Mouse (Mus musculus): ENCODE results near the gene Cenps. TPM values are rescaled to one million over a fixed set of nuclear protein-coding genes. Genes with fewer than 3 reads are reported as not detected.

The Cenps gene
- total RNA-seq, 1 experiment from 2014 or later = 29.6 TPM

GRCm38 (mm10) chr4:149163196-149163595 lies 25.8 kb upstream of the Cenps start:
- ATAC-seq (replicated peaks in 1 of 2; ENCODE audit: insufficient read depth in 1 of 2, low FRiP score in 2 of 2, low TSS enrichment in 1 of 2, low read depth in 1 of 2, poor library complexity in 2 of 2, severe bottlenecking in 2 of 2) = no peak

GRCm38 (mm10) chr4:149161166-149161565 lies 23.7 kb upstream of the Cenps start:
- ATAC-seq (replicated peaks in 1 of 2; ENCODE audit: insufficient read depth in 1 of 2, low FRiP score in 2 of 2, low TSS enrichment in 1 of 2, low read depth in 1 of 2, poor library complexity in 2 of 2, severe bottlenecking in 2 of 2) = no peak

GRCm38 (mm10) chr4:149159891-149160290 lies 22.5 kb upstream of the Cenps start:
- ATAC-seq (replicated peaks in 1 of 2; ENCODE audit: insufficient read depth in 1 of 2, low FRiP score in 2 of 2, low TSS enrichment in 1 of 2, low read depth in 1 of 2, poor library complexity in 2 of 2, severe bottlenecking in 2 of 2) = no peak

- no peak for ATAC-seq (replicated peaks in 1 of 2; ENCODE audit: insufficient read depth in 1 of 2, low FRiP score in 2 of 2, low TSS enrichment in 1 of 2, low read depth in 1 of 2, poor library complexity in 2 of 2, severe bottlenecking in 2 of 2)
These were observed 21.8 kb upstream of the Cenps start for GRCm38 (mm10) chr4:149159203-149159602.

DNA sequence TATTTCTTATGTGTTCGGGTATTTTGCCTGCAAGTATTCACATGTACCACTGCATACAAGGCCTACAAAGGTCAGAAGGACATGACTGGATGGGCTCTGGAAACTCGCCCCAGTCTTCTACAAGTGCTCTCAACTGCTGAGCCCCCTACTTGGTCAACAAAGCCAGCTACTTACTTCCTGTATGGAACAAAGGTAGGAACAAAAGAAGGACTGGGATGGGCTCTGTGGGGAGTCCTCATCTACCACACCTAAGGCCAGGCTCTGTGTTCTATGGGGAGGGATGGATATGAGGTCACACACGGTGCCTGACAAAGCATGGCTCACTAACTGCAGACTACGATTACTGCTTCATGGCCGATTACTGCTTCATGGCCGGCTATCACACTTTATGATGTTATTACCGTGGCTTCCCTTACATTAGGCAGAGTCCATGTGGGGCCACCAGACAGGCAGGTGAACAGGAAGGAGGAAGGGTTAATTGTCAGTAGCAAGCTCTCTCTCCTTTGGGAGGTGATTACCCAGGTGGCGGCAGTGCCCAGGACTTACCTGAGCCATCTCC lies 20.1 kb upstream of the Cenps start:
- ATAC-seq (replicated peaks in 1 of 2; ENCODE audit: insufficient read depth in 1 of 2, low FRiP score in 2 of 2, low TSS enrichment in 1 of 2, low read depth in 1 of 2, poor library complexity in 2 of 2, severe bottlenecking in 2 of 2) = no peak

DNA sequence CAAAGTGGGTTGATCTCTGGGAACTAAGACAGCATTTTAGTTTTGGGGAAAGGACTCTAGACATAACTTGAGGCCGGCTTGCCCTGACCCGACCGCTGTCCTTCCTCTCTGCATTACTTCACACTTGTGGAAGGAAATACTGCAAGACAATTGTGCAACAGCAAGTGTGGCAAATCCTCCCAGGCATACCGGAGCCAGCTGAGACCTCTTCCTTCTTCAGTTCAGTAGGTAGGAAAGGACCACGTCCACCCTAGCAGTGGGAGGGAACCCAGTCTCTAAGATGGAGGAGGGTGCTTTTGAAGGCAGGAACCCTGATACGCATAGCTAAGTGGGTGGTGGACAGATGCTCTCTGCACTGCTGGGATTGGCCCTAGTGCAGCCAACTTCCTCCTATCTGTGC lies 18.3 kb upstream of the Cenps start:
- peak; percentile 65 to 81; a peak in 2 of 4 replicates for ATAC-seq (replicated peaks in 1 of 2; ENCODE audit: insufficient read depth in 1 of 2, low FRiP score in 2 of 2, low TSS enrichment in 1 of 2, low read depth in 1 of 2, poor library complexity in 2 of 2, severe bottlenecking in 2 of 2)

DNA sequence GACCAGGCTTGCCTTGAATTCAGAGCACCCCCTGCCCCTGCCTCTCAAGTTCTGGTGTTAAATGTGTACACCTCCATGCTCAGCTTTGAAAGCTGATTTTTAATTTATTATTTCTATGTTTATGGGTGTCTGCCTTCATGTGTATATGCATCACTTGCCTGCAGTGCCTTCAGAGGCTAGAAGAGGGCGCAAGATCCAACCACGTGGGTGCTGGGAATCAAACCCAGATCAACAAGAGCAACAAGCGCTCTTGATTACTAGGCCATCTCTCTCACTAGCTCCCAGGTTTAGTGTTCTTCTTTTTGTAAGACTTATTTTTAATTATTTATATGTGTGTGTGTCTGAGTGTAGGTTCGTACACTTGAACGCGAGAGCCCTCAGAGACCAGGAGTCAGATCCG lies 17.4 kb upstream of the Cenps start:
- ATAC-seq (replicated peaks in 1 of 2; ENCODE audit: insufficient read depth in 1 of 2, low FRiP score in 2 of 2, low TSS enrichment in 1 of 2, low read depth in 1 of 2, poor library complexity in 2 of 2, severe bottlenecking in 2 of 2) = no peak

- no peak for ATAC-seq (replicated peaks in 1 of 2; ENCODE audit: insufficient read depth in 1 of 2, low FRiP score in 2 of 2, low TSS enrichment in 1 of 2, low read depth in 1 of 2, poor library complexity in 2 of 2, severe bottlenecking in 2 of 2)
These were observed 13.3 kb upstream of the Cenps start for GRCm38 (mm10) chr4:149150721-149151120.

DNA sequence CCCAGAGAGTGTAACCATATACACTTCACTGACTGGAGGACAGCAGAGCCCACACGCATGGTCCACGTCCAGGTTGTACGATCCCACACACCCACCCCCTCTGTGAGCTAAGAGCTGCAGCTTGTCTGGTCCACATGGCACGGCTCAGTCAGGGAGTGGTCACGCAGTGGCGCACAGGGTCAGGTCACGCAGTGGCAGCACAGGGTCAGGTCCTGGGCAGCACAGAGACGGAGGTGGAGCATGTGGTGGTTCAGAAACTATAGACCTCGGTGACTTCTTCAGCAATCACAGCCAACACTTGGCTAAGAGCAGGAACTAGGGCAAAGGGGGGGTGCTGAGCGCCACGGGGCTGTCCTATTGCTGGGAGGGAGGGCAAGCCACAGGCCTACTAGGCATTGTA lies 12.8 kb upstream of the Cenps start:
- ATAC-seq (replicated peaks in 1 of 2; ENCODE audit: insufficient read depth in 1 of 2, low FRiP score in 2 of 2, low TSS enrichment in 1 of 2, low read depth in 1 of 2, poor library complexity in 2 of 2, severe bottlenecking in 2 of 2) = no peak; a peak in 1 of 4 replicates

- no peak for ATAC-seq (replicated peaks in 1 of 2; ENCODE audit: insufficient read depth in 1 of 2, low FRiP score in 2 of 2, low TSS enrichment in 1 of 2, low read depth in 1 of 2, poor library complexity in 2 of 2, severe bottlenecking in 2 of 2)
These were observed 12.2 kb upstream of the Cenps start for GRCm38 (mm10) chr4:149149611-149150010.

- no peak for ATAC-seq (replicated peaks in 1 of 2; ENCODE audit: insufficient read depth in 1 of 2, low FRiP score in 2 of 2, low TSS enrichment in 1 of 2, low read depth in 1 of 2, poor library complexity in 2 of 2, severe bottlenecking in 2 of 2)
These were observed 11.8 kb upstream of the Cenps start for GRCm38 (mm10) chr4:149149196-149149595.

DNA sequence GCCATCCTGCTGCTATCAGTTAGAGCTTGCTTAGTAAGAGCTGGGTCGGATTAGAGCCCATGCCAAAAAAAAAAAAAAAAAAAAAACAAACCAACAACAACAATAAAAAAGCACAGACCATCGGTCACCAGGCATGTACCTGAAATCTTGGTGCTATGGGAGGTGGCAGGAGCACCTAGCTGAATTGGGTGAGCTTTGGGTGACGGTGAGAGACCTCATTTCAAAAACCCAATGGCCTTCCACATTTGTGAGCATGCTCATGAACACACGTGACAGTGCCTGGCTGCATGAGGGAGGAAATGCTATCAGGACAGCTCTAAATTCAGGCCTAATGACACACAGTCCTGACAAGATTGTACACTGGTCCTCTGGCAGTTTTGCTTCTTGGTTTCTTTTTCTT lies 10.7 kb upstream of the Cenps start:
- no peak for ATAC-seq (replicated peaks in 1 of 2; ENCODE audit: insufficient read depth in 1 of 2, low FRiP score in 2 of 2, low TSS enrichment in 1 of 2, low read depth in 1 of 2, poor library complexity in 2 of 2, severe bottlenecking in 2 of 2)

DNA sequence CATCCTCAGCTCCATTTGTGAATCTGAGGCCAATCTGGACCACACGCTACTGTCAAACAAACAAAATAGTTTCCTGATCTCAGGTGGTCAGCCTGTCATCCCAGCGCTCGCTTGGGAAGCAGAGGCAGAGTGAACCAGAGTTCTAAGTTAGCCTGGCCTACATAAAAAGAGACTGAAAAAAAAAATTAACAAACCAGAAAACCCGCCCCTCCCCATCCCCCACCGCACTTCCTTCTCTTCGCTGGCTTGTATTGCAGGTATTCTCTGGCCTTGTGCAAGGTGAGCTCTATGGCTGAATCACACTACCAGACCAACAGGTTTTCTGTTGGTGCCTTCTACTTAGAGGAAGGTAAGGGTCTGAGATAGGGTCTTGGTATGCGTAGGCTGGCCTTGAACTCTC lies 10.1 kb upstream of the Cenps start:
- ATAC-seq (replicated peaks in 1 of 2; ENCODE audit: insufficient read depth in 1 of 2, low FRiP score in 2 of 2, low TSS enrichment in 1 of 2, low read depth in 1 of 2, poor library complexity in 2 of 2, severe bottlenecking in 2 of 2) = peak in 1 of 2 experiments; percentile 22; a peak in 1 of 4 replicates

- ATAC-seq (replicated peaks in 1 of 2; ENCODE audit: insufficient read depth in 1 of 2, low FRiP score in 2 of 2, low TSS enrichment in 1 of 2, low read depth in 1 of 2, poor library complexity in 2 of 2, severe bottlenecking in 2 of 2) = no peak
These were observed 7.7 kb upstream of the Cenps start for GRCm38 (mm10) chr4:149145151-149145550.

GRCm38 (mm10) chr4:149144459-149144858 lies 7.0 kb upstream of the Cenps start:
- peak; percentile 89 to 91 for ATAC-seq (replicated peaks in 1 of 2; ENCODE audit: insufficient read depth in 1 of 2, low FRiP score in 2 of 2, low TSS enrichment in 1 of 2, low read depth in 1 of 2, poor library complexity in 2 of 2, severe bottlenecking in 2 of 2)

DNA sequence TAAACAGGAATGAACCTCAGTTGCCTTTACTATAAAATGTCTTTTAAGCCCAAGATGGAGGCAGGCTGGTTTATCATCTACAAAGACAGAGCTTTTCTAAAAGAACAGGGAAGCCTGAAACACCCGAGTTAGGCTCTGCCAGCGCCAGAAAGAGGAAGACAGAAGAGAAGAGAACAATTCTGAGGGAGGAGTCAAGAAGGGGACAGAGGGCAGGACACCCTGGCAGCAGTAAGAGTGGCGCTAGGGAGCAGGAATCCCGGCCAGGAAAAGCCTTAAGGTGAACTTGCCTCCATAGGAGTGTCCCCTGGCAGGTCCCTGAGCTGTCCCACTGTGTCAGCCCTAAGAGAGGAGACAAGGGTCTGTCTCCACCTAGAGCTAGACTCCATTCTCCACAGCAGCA lies 6.2 kb upstream of the Cenps start:
- 0 out of 4 replicates have a peak, but pooled peaks of 1 of the 2 experiments have one; percentile 29 for ATAC-seq (replicated peaks in 1 of 2; ENCODE audit: insufficient read depth in 1 of 2, low FRiP score in 2 of 2, low TSS enrichment in 1 of 2, low read depth in 1 of 2, poor library complexity in 2 of 2, severe bottlenecking in 2 of 2)

DNA sequence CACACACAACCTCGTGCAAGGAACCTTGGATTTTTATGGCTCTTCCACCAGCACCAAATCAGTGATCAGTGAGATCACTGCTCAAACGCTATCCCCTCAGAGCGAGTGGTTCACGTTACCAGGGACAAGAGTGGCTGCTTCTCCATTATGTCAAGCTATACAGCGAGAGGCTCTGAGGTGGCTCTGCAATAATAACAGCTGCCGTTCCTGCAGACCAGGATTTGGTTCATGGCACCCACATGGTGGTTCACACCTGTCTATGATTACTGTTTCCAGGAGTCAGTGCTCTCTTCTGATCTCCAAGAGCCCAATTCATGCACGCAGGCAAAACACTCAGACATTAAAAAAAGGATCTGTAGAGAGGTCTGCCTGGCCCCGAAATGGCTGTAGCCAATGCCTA lies 1.1 kb upstream of the Cenps start:
- no peak for ATAC-seq (replicated peaks in 1 of 2; ENCODE audit: insufficient read depth in 1 of 2, low FRiP score in 2 of 2, low TSS enrichment in 1 of 2, low read depth in 1 of 2, poor library complexity in 2 of 2, severe bottlenecking in 2 of 2)

DNA sequence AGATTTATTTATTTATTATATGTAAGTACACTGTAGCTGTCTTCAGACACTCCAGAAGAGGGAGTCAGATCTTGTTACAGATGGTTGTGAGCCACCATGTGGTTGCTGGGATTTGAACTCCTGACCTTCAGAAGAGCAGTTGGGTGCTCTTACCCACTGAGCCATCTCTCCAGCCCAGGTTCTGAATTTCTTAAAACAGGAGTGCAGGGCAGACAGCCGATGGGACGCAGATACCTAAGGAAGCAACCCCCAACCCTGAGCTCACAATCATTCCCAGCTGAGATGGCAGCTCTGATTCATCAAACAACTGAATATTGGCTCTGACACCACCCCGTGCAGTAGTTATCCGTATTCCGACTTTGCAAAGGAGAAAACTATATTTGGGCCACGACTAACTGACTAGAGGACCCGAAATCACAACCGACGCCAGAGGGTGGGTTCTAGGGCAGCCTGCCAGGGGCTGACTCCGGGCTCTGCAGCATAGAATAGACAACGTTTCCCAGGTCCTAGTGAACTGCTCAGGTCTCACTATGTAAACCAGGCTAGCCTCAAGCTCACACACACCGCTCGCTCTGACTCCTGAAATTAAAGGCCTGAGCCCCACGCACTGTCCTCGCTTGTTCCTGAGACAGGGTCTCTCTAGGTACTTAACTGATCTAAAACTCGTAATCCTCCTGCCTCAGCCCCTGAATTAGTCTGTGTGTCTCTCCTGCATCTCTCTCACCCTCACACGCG lies 1.1 kb downstream of the Cenps start:
- ATAC-seq (replicated peaks in 1 of 2; ENCODE audit: insufficient read depth in 1 of 2, low FRiP score in 2 of 2, low TSS enrichment in 1 of 2, low read depth in 1 of 2, poor library complexity in 2 of 2, severe bottlenecking in 2 of 2) = no peak

- ATAC-seq (replicated peaks in 1 of 2; ENCODE audit: insufficient read depth in 1 of 2, low FRiP score in 2 of 2, low TSS enrichment in 1 of 2, low read depth in 1 of 2, poor library complexity in 2 of 2, severe bottlenecking in 2 of 2) = no peak
These were observed 4.0 kb downstream of the Cenps start for GRCm38 (mm10) chr4:149133395-149133794.
